Mouse (Mus musculus): Measurements from ENCODE around the gene Idua.

Gene Idua

GRCm38 (mm10) chr5:108659698-108660631 lies at the start of gene Idua:
Gene Idua (plus strand): TSS chr5:108660331.
- TF ChIP-seq GATA4 (IDR thresholded peaks at IDR 0.05; ENCODE audit: insufficient replicate concordance, low read length), result no peak

GRCm38 (mm10) chr5:108610426-108610825 lies 49.7 kb upstream of the Idua start:
- no peak for TF ChIP-seq GATA4 (IDR thresholded peaks at IDR 0.05; ENCODE audit: insufficient replicate concordance, low read length)

- no peak for TF ChIP-seq GATA4 (IDR thresholded peaks at IDR 0.05; ENCODE audit: insufficient replicate concordance, low read length)
Observed at GRCm38 (mm10) chr5:108621870-108622269, 38.3 kb upstream of the Idua start.

GRCm38 (mm10) chr5:108626050-108626660 lies 34.0 kb upstream of the Idua start:
- TF ChIP-seq GATA4 (IDR thresholded peaks at IDR 0.05; ENCODE audit: insufficient replicate concordance, low read length), result no peak

- no peak for TF ChIP-seq GATA4 (IDR thresholded peaks at IDR 0.05; ENCODE audit: insufficient replicate concordance, low read length)
Observed at GRCm38 (mm10) chr5:108628891-108629633, 31.1 kb upstream of the Idua start.

- peak; percentile 49; the same call in 1 of the 2 replicates for TF ChIP-seq GATA4 (IDR thresholded peaks at IDR 0.05; ENCODE audit: insufficient replicate concordance, low read length)
Observed at GRCm38 (mm10) chr5:108629634-108630483, 30.3 kb upstream of the Idua start, which contains the start of the genes Gak and Tmem175. Gene Gak (minus strand): TSS chr5:108629755. Gene Tmem175 (plus strand): TSS chr5:108629770.

GRCm38 (mm10) chr5:108633676-108634075 lies 26.5 kb upstream of the Idua start:
- no peak for TF ChIP-seq GATA4 (IDR thresholded peaks at IDR 0.05; ENCODE audit: insufficient replicate concordance, low read length)

- no peak for TF ChIP-seq GATA4 (IDR thresholded peaks at IDR 0.05; ENCODE audit: insufficient replicate concordance, low read length)
Observed at GRCm38 (mm10) chr5:108636172-108636571, 24.0 kb upstream of the Idua start.

- TF ChIP-seq GATA4 (IDR thresholded peaks at IDR 0.05; ENCODE audit: insufficient replicate concordance, low read length), result no peak
Observed at GRCm38 (mm10) chr5:108643674-108644073, 16.5 kb upstream of the Idua start.

- no peak for TF ChIP-seq GATA4 (IDR thresholded peaks at IDR 0.05; ENCODE audit: insufficient replicate concordance, low read length)
Observed at GRCm38 (mm10) chr5:108645651-108646342, 14.3 kb upstream of the Idua start.

GRCm38 (mm10) chr5:108646343-108646660 lies 13.8 kb upstream of the Idua start:
- no peak for TF ChIP-seq GATA4 (IDR thresholded peaks at IDR 0.05; ENCODE audit: insufficient replicate concordance, low read length)

GRCm38 (mm10) chr5:108647311-108647710 lies 12.8 kb upstream of the Idua start:
- TF ChIP-seq GATA4 (IDR thresholded peaks at IDR 0.05; ENCODE audit: insufficient replicate concordance, low read length), result no peak

GRCm38 (mm10) chr5:108647820-108648465 lies 12.2 kb upstream of the Idua start:
- TF ChIP-seq GATA4 (IDR thresholded peaks at IDR 0.05; ENCODE audit: insufficient replicate concordance, low read length), result no peak

Measured in liver, adult (tissue).